Mouse (Mus musculus): ENCODE measurements around the gene Oprl1. TPM values are rescaled to one million over a fixed set of nuclear protein-coding genes. Genes with fewer than 3 reads are reported as not detected.

The Oprl1 gene
- polyA plus RNA-seq, 1 experiment = not detected

DNA sequence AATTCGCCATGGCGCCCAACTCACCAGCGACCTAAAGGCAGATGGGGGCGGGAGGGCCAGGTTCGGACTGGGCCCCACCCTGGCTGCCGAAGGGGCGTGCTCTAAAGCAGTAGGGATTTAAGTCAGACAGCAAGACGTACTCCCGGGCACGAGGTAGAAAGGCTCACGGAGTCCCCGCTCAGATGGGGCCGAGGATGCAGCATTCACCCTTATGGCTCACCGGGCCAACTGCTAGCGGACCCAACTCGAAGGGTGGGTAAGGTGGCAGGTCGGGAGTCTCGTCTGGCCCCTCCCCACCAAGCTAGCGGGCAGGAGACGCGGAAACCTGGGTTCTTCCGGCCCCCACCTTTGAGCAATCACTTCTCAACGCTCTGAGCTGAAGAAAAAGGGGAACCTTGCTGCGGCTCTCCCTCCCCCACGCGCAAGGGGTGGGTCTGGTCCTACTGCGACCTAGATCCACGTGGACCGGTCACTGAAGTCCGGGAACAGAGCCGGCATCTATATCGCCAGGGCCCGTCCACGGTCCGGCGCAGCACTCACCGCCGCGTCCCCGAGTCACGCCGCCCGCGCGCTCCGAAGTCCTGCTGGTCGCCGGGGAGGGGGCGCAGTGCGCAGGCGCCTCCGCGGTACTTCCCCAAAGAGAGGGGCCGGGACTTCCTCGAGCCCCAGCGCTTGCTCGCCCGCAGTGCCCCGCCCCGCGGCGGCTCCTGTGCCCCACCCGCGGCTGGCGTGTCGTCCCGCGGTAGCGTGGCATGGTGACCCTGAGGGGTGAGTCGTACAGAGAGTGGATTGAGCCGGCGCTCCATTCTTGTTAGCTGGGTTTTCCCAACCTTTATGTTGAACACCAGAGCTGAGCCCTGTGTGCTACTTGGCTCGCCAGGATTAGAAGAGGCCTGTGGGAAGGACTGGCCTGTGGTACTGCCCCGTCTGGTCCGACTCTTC lies 21.2 kb upstream of the Oprl1 start, which contains the start of gene Rgs19:
Rgs19 (minus strand) TSS at position 639 of the 942 bp plus-strand sequence.
- no peaks in the 10 kb centered on the region for H3K36me3 ChIP-seq (ENCODE audit: control insufficient read depth, insufficient read depth)
- TF ChIP-seq MYOD1 (IDR thresholded peaks at IDR 0.05; ENCODE audit: control insufficient read depth, insufficient read length, low read depth) (no peak), MYOG (IDR thresholded peaks at IDR 0.05; ENCODE audit: control insufficient read depth, extremely low read depth, insufficient read length) (no peak), MAX (IDR thresholded peaks at IDR 0.05) (peak; percentile 26), USF1 (IDR thresholded peaks at IDR 0.05; ENCODE audit: low read depth) (no peak)
- H3K4me3 ChIP-seq (ENCODE audit: insufficient read depth, poor library complexity, severe bottlenecking) = peak within 1 kb of the TSS; percentile 57
- H3ac ChIP-seq (ENCODE audit: control insufficient read depth, insufficient read length, low read depth) = peak within 1 kb of the TSS; percentile 93
- H3K79me3 ChIP-seq (ENCODE audit: low read depth) = peaks cover 14% of the 10 kb centered on the region
- peaks cover 4% of the 10 kb centered on the region for H3K27me3 ChIP-seq (ENCODE audit: control insufficient read depth, insufficient read depth, insufficient read length)
- peaks cover 24% of the 10 kb centered on the region for H3K79me2 ChIP-seq (ENCODE audit: control insufficient read depth, insufficient read depth)

DNA sequence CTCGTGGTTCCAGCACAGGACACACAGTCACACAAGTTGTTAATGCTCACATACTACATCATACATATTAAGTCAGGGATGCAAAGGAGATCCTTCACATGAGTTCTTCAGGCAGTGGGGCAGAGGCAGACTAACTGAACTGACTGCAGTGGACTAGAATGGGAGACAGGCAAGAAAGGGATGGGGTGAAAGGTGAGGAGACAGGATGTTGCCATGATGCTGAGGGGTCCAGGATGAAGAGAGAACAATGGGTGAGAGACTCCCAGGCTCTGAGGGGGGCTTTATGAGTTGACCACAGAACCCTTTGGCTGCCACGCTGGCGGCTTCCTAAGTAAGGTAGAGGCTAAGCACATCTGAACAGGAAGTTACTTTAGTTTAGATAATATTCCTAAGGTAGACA lies 20.2 kb upstream of the Oprl1 start:
- Histone ChIP-seq H3K79me3 (ENCODE audit: low read depth) (peaks cover 14% of the 10 kb centered on the region), H3K79me2 (ENCODE audit: control insufficient read depth, insufficient read depth) (peaks cover 24% of the 10 kb centered on the region), H3K27me3 (ENCODE audit: control insufficient read depth, insufficient read depth, insufficient read length) (peaks cover 4% of the 10 kb centered on the region), H3K36me3 (ENCODE audit: control insufficient read depth, insufficient read depth) (no peaks in the 10 kb centered on the region), H3ac (ENCODE audit: control insufficient read depth, insufficient read length, low read depth) (no peak overlapping the region), H3K4me3 (ENCODE audit: insufficient read depth, poor library complexity, severe bottlenecking) (no peak overlapping the region)
- TF ChIP-seq USF1 (IDR thresholded peaks at IDR 0.05; ENCODE audit: low read depth) (no peak), FOSL1 (IDR thresholded peaks at IDR 0.05; ENCODE audit: insufficient read depth, low read length, poor library complexity, severe bottlenecking) (no peak), MYOG (IDR thresholded peaks at IDR 0.05; ENCODE audit: control insufficient read depth, extremely low read depth, insufficient read length) (no peak), MYOD1 (IDR thresholded peaks at IDR 0.05; ENCODE audit: control insufficient read depth, insufficient read length, low read depth) (no peak), MAX (IDR thresholded peaks at IDR 0.05) (no peak), CEBPB (IDR thresholded peaks at IDR 0.05; ENCODE audit: low read depth) (no peak), CTCF (IDR thresholded peaks at IDR 0.05; ENCODE audit: control insufficient read depth, insufficient read depth, insufficient read length) (no peak)

DNA sequence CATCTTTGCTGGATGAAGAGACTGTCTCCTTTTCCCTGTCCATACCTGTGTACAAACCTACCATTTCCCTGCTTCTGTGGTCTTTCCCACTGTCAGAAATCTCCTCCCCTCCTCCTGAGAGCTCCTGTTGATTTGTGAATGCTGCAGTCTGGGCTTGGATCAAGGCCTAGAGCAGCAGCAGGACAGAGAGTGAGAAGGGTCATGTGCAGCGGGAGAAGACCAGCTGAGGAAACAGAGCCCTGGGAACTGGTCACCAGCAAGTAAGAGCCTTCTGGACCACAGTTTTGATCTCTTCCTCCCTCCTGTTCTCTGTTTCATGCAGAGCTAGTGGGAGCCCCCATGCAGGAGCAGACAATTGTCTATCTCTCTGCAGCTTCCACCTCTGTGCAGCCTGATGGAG lies 19.0 kb upstream of the Oprl1 start:
- no peak overlapping the region for H3ac ChIP-seq (ENCODE audit: control insufficient read depth, insufficient read length, low read depth)
- H3K79me2 ChIP-seq (ENCODE audit: control insufficient read depth, insufficient read depth) = peaks cover 24% of the 10 kb centered on the region
- TF ChIP-seq MYOD1 (IDR thresholded peaks at IDR 0.05; ENCODE audit: control insufficient read depth, insufficient read length, low read depth) (no peak), CEBPB (IDR thresholded peaks at IDR 0.05; ENCODE audit: low read depth) (no peak), USF1 (IDR thresholded peaks at IDR 0.05; ENCODE audit: low read depth) (no peak)
- H3K4me3 ChIP-seq (ENCODE audit: insufficient read depth, poor library complexity, severe bottlenecking) = no peak overlapping the region
- H3K79me3 ChIP-seq (ENCODE audit: low read depth) = peaks cover 14% of the 10 kb centered on the region
- H3K27me3 ChIP-seq (ENCODE audit: control insufficient read depth, insufficient read depth, insufficient read length) = peaks cover 4% of the 10 kb centered on the region
- H3K36me3 ChIP-seq (ENCODE audit: control insufficient read depth, insufficient read depth) = no peaks in the 10 kb centered on the region

DNA sequence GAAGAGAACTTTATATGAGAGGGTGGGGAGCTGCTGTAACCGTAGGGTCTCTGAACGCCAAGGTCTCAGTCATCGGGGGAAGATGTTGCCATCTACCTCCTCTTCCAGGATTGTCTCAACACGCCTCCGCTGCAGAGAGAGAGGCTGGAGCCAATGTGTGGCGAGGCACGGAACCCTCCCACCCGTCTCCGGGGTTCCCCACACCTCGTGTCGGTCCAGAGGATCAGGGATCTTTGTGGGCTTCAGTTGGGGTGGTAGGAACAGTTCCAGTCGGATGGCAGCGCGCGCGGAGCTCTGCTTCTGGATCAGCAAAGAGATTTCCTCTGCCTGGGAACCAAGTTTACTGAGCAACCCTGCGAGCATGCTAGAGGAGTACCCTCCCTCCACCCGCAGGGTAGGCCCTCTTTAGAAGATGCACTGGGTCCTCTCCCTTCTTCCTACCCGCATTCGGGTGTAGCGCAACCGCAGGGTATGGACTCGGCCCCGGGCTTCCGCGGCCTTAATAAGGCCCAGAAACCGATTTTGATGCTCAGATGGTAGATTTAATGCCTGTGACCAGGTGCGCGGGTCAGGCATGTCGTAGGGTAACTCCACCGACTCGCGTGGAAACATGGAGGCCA lies 17.9 kb upstream of the Oprl1 start:
- no peak overlapping the region for H3K4me3 ChIP-seq (ENCODE audit: insufficient read depth, poor library complexity, severe bottlenecking)

DNA sequence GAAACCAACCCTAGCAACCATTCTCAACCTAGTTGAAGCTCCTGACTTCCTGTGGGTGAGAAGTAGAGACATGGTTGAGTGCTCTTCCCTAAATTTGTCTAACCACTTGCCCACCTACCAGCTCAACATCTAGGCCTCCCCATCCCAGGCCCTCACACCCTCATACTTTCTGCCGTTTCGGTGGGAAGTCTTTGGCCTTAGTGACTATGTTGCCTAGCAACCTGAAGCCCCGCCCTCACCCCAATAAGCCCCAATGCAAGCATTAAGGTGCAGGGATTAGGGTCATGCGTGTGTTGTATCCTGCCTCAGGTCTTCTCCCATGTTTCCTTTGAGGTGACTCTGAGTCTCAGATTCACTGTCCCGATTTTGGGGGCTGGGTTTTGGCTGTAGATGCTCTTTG lies 16.6 kb upstream of the Oprl1 start, which contains the start of gene Lkaaear1:
Lkaaear1 (minus strand) TSS at position 202 of the 400 bp plus-strand sequence.
- peaks cover 4% of the 10 kb centered on the region for H3K27me3 ChIP-seq (ENCODE audit: control insufficient read depth, insufficient read depth, insufficient read length)
- peaks cover 4% of the 10 kb centered on the region for H3K79me2 ChIP-seq (ENCODE audit: control insufficient read depth, insufficient read depth)
- H3K79me3 ChIP-seq (ENCODE audit: low read depth) = peaks cover under 1% of the 10 kb centered on the region
- H3ac ChIP-seq (ENCODE audit: control insufficient read depth, insufficient read length, low read depth) = no peak within 1 kb of the TSS
- no peak within 1 kb of the TSS for H3K4me3 ChIP-seq (ENCODE audit: insufficient read depth, poor library complexity, severe bottlenecking)
- H3K36me3 ChIP-seq (ENCODE audit: control insufficient read depth, insufficient read depth) = no peaks in the 10 kb centered on the region
- TF ChIP-seq CTCF (IDR thresholded peaks at IDR 0.05; ENCODE audit: control insufficient read depth, insufficient read depth, insufficient read length) = no peak
- TF ChIP-seq MYOG (IDR thresholded peaks at IDR 0.05; ENCODE audit: control insufficient read depth, extremely low read depth, insufficient read length) = no peak
- TF ChIP-seq MAX (IDR thresholded peaks at IDR 0.05) = no peak
- no peak for TF ChIP-seq USF1 (IDR thresholded peaks at IDR 0.05; ENCODE audit: low read depth)
- TF ChIP-seq CEBPB (IDR thresholded peaks at IDR 0.05; ENCODE audit: low read depth) = no peak
- TF ChIP-seq MYOD1 (IDR thresholded peaks at IDR 0.05; ENCODE audit: control insufficient read depth, insufficient read length, low read depth) = no peak
- TF ChIP-seq FOSL1 (IDR thresholded peaks at IDR 0.05; ENCODE audit: insufficient read depth, low read length, poor library complexity, severe bottlenecking) = no peak

More for the DNA sequence above, 17.9 kb upstream of the Oprl1 start:
- no peaks in the 10 kb centered on the region for H3K36me3 ChIP-seq (ENCODE audit: control insufficient read depth, insufficient read depth)
- no peak overlapping the region for H3ac ChIP-seq (ENCODE audit: control insufficient read depth, insufficient read length, low read depth)
- peaks cover 11% of the 10 kb centered on the region for H3K79me3 ChIP-seq (ENCODE audit: low read depth)
- H3K27me3 ChIP-seq (ENCODE audit: control insufficient read depth, insufficient read depth, insufficient read length) = peaks cover 4% of the 10 kb centered on the region
- H3K79me2 ChIP-seq (ENCODE audit: control insufficient read depth, insufficient read depth) = peaks cover 17% of the 10 kb centered on the region
- TF ChIP-seq USF1 (IDR thresholded peaks at IDR 0.05; ENCODE audit: low read depth) (no peak), CTCF (IDR thresholded peaks at IDR 0.05; ENCODE audit: control insufficient read depth, insufficient read depth, insufficient read length) (no peak), FOSL1 (IDR thresholded peaks at IDR 0.05; ENCODE audit: insufficient read depth, low read length, poor library complexity, severe bottlenecking) (no peak), CEBPB (IDR thresholded peaks at IDR 0.05; ENCODE audit: low read depth) (no peak), MAX (IDR thresholded peaks at IDR 0.05) (no peak), MYOD1 (IDR thresholded peaks at IDR 0.05; ENCODE audit: control insufficient read depth, insufficient read length, low read depth) (no peak), MYOG (IDR thresholded peaks at IDR 0.05; ENCODE audit: control insufficient read depth, extremely low read depth, insufficient read length) (no peak)

All from C2C12 (cell line).